Comparison of ENCODE assay signal across 9 mouse cellular contexts in genomic region chr4:119809245-119809644, GRCm38 (mm10).
A peak's percentile ranks its signal among the peaks of the same experiment; 100 is the strongest.
DNase-seq lines count a peak whose midpoint lies in the region; ATAC-seq and TF ChIP-seq lines count a peak whose summit lies in the region.
"Had no signal": no experiment of that assay in that cellular context is flagged by ENCODE, and none has a peak within 500 bp of the region (broad histone marks: within the 10 kb centered on the region; RNA-seq: fewer than 3 reads in every experiment).

No protein-coding gene starts in this region.

- H3K9ac ChIP-seq in liver, embryonic 14.5 days (replicated peaks): no peak overlapping the region
- no peak overlapping the region for H3K9ac ChIP-seq in intestine, embryonic 16.5 days (ENCODE audit: low read depth, low read length)
- H3K9ac ChIP-seq: heart, embryonic 13.5 days had no signal

- H3K4me3 ChIP-seq in liver, embryonic 14.5 days (ENCODE audit: insufficient read depth in 1 of 2, low read depth in 2 of 2, low read length in 2 of 2): no peak overlapping the region
- H3K4me3 ChIP-seq in intestine, embryonic 16.5 days (ENCODE audit: low read length): no peak overlapping the region
- H3K4me3 ChIP-seq: heart, embryonic 13.5 days had no signal

- TF ChIP-seq EP300 in liver, embryonic 14.5 days (IDR thresholded peaks at IDR 0.05; ENCODE audit: low read depth): no peak

- peak; percentile 66 for TF ChIP-seq CTCF in liver, embryonic 14.5 days (IDR thresholded peaks at IDR 0.05; ENCODE audit: low read depth)

- peak; percentile 33; the same call in 1 of the 2 replicates for ATAC-seq in cerebellum, adult (ENCODE audit: insufficient number of reproducible peaks, low FRiP score, low TSS enrichment)
- no peak for ATAC-seq in liver, embryonic 14.5 days (ENCODE audit: insufficient read depth)
- ATAC-seq in intestine, embryonic 16.5 days: no peak

- H3K4me2 ChIP-seq in liver, embryonic 14.5 days (ENCODE audit: low read depth): no peak overlapping the region
- H3K4me2 ChIP-seq in intestine, embryonic 16.5 days (ENCODE audit: low read depth, low read length): no peak overlapping the region
- H3K4me2 ChIP-seq: heart, embryonic 13.5 days had no signal

- 38% methylated on average over 5 of the region's 5 CpGs for WGBS in liver, embryonic 14.5 days (ENCODE audit: insufficient replicate concordance)
- WGBS in intestine, embryonic 16.5 days: 38% methylated on average over 5 of the region's 5 CpGs

- H3K36me3 ChIP-seq in liver, embryonic 14.5 days (replicated peaks; ENCODE audit: control insufficient read depth, insufficient read depth, low read depth): no peaks in the 10 kb centered on the region
- H3K36me3 ChIP-seq in intestine, embryonic 16.5 days (ENCODE audit: control insufficient read depth, insufficient read depth, low read length): no peaks in the 10 kb centered on the region
- H3K36me3 ChIP-seq: heart, embryonic 13.5 days had no signal

- intact Hi-C loops in heart, postnatal 10 days (cut with DNase I): no loop called here

- DNase-seq in cerebellum, adult 11-12 months: no peak
- peak; percentile 11 to 22 (median 17) for DNase-seq in liver, embryonic 14.5 days (ENCODE audit: low read depth in 3 of 3, low spot score in 3 of 3)
- no peak for DNase-seq in liver
- peak; percentile 47 to 59 for DNase-seq in cerebellum, adult 18-20 months
- peak; percentile 40 to 63 for DNase-seq in heart, postnatal 10 days
- DNase-seq in skeletal muscle tissue, adult 2 months (ENCODE audit: low read depth, low spot score): peak; percentile 34

- H3K4me1 ChIP-seq in liver, embryonic 14.5 days (replicated peaks; ENCODE audit: control insufficient read depth in 2 of 2, insufficient read depth in 2 of 2, low read length in 1 of 2): 0 out of 4 replicates have a peak, but pooled peaks cover 0 to 2% of the 10 kb centered on the region in 2 experiments
- no peaks in the 10 kb centered on the region for H3K4me1 ChIP-seq in intestine, embryonic 16.5 days (ENCODE audit: control insufficient read depth, insufficient read depth, low read length)

- no peaks in the 10 kb centered on the region for H3K9me3 ChIP-seq in liver, embryonic 14.5 days (ENCODE audit: control insufficient read depth, low read length)
- H3K9me3 ChIP-seq in intestine, embryonic 16.5 days (ENCODE audit: control insufficient read depth, low read length): no peaks in the 10 kb centered on the region
- H3K9me3 ChIP-seq: heart, embryonic 13.5 days had no signal

- peaks cover 4% of the 10 kb centered on the region for H3K27me3 ChIP-seq in liver, embryonic 14.5 days (ENCODE audit: control insufficient read depth, insufficient read depth, low read length)
- H3K27me3 ChIP-seq in intestine, embryonic 16.5 days (replicated peaks; ENCODE audit: control insufficient read depth, insufficient read depth, low read length): peaks cover 2% of the 10 kb centered on the region; the same call in 1 of the 2 replicates

- no peak overlapping the region for H3K27ac ChIP-seq in liver, embryonic 14.5 days
- no peak overlapping the region for H3K27ac ChIP-seq in intestine, embryonic 16.5 days (ENCODE audit: low read length)
- H3K27ac ChIP-seq: heart, embryonic 13.5 days had no signal

Comparison
In these comparisons a context has a peak if more than half of its experiments do, and no peak if none do; other contexts are left out.
1. DNase-seq: peak in liver, embryonic 14.5 days (3 of 3), cerebellum, adult 18-20 months (2 of 2), heart, postnatal 10 days (2 of 2) and skeletal muscle tissue, adult 2 months (single experiment); none in cerebellum, adult 11-12 months (single experiment) and liver (single experiment).